Mouse (Mus musculus): ENCODE measurements around the gene Adgrb3.

DNA sequence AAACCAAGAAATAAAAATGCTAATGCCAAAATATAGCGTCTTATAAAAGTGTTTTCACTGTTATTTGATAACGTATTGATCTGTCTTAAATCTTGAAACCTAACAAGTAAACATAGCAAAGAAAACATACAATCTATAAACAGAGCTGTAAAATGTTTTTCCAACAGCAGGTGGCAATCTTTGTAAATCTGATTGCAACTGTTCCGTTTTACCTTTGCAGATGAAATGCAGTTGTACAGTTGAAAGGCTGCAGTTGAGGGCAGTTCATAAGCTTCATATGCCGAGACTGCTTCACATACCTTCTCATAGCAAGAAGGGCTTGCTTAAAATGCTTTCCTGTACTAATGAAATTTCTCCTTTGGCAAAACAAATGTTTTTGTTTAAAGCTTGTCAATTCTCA, 302.5 kb downstream of the Adgrb3 start:
- TF ChIP-seq CTCF (IDR thresholded peaks at IDR 0.05; ENCODE audit: low read depth, low read length) (no peak), POLR2A (IDR thresholded peaks at IDR 0.05; ENCODE audit: extremely low read depth, insufficient read depth, low read length) (no peak)
